Mouse (Mus musculus) liver, adult 2 months (tissue): ENCODE data around the gene Cntnap5a. TPM values are rescaled to one million over a fixed set of nuclear protein-coding genes. Genes with fewer than 3 reads are reported as not detected.

ENCODE experiments used
- DNase-seq: peaks from one replicate; pipeline ENCODE4 v3.0.0-alpha.2; 2011; ENCODE audit warnings: low read depth, low spot score; ENCODE audit errors: extremely low read depth
- H3K27ac ChIP-seq: fragments of 200-500 bp; replicated peaks from 2 replicates; pipeline ENCODE4 v1.5.1; 2012; ENCODE audit warnings: low read depth, mild to moderate bottlenecking, control low read depth, inconsistent platforms, low read length; ENCODE audit not compliant: insufficient read depth
- H3K27me3 ChIP-seq: fragments of 200-500 bp; 2 replicates; pipeline ENCODE4 v1.6.1; 2012; ENCODE audit warnings: mild to moderate bottlenecking, moderate library complexity, low read length, inconsistent platforms; ENCODE audit not compliant: control insufficient read depth, insufficient read depth
- H3K36me3 ChIP-seq: fragments of 200-500 bp; 2 replicates; pipeline ENCODE4 v1.6.1; 2012; ENCODE audit warnings: low read length, inconsistent platforms; ENCODE audit not compliant: control insufficient read depth, insufficient read depth
- H3K4me1 ChIP-seq: fragments of 200-500 bp; 2 replicates; pipeline ENCODE4 v1.6.1; 2011; ENCODE audit warnings: low read length; ENCODE audit not compliant: control insufficient read depth, insufficient read depth
- H3K4me3 ChIP-seq: fragments of 200-500 bp; 2 replicates; pipeline ENCODE4 v1.5.1; 2011; ENCODE audit warnings: low read depth, mild to moderate bottlenecking, control low read depth, low read length, moderate library complexity; ENCODE audit not compliant: insufficient read depth
- H3K79me2 ChIP-seq: fragments of 200-500 bp; 2 replicates; pipeline ENCODE4 v1.6.1; 2012; ENCODE audit warnings: inconsistent platforms, mild to moderate bottlenecking, low read length, moderate library complexity; ENCODE audit not compliant: control insufficient read depth, insufficient read depth
- H3K9ac ChIP-seq: fragments of 200-500 bp; 2 replicates; pipeline ENCODE4 v1.6.1; 2012; ENCODE audit warnings: low read depth, mild to moderate bottlenecking, control low read depth, inconsistent platforms, low read length
- CTCF ChIP-seq: fragments of 200-500 bp; IDR thresholded peaks from 2 replicates; pipeline ENCODE4 v1.5.1; 2011; ENCODE audit warnings: low read depth, low read length, control low read depth
- POLR2A ChIP-seq: fragments of 200-500 bp; IDR thresholded peaks from 2 replicates; pipeline ENCODE4 v1.6.1; 2011; ENCODE audit warnings: low read length, control low read depth; ENCODE audit not compliant: insufficient read depth; ENCODE audit errors: extremely low read depth
- WGBS: fragments of 180-500 bp; shearing (Covaris S2); methylation state at CpG from one replicate; pipeline ENCODE4 v1.1.7; 2018; 5-methylcytosine and 5-hydroxymethylcytosine counted together
- polyA plus RNA-seq: library from polyadenylated mRNA; depleted of rRNA; stranded (reverse); fragments of >200 nt; gene quantifications from 2 replicates; pipeline ENCODE4 v1.2.3, GENCODE M21; 2012
- total RNA-seq: library from RNA; depleted of rRNA; stranded (reverse); fragments of >200 nt; gene quantifications from 2 replicates; pipeline ENCODE4 v1.2.3, GENCODE M21; 2014

Gene Cntnap5a
- total and polyA plus RNA-seq, 2 experiments, result not detected

DNA sequence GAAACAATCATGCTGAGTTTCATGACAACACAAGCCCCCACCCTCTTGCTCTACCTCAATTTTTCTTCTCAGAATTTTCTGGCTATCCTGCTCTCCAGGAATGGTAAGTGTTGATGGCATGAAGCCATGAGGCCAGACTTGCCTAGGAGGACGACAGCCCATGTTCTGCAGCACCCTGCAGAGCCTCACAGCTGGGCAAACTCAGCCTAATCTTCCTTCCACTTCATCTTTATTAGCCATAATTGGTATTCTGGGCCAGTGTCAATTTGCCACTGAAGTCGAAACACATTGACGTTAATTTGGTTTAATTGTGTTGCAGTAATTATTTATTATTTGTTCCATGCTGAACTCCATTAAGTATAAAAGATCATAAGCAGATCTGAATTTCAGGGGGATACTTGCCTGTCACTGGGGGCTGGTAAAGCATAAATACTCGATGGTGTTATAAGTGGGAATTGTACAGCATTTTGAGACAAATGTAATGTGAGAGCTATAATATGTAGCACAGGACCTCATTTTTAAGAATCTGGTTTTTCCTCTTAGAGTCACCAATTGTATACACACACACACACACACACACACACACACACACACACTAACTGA lies 770.7 kb downstream of the Cntnap5a start:
- WGBS, result 68% methylated on average over 4 of the region's 4 CpGs
- no peak overlapping the region for H3K9ac ChIP-seq
- H3K27ac ChIP-seq, result no peak overlapping the region
- H3K79me2 ChIP-seq, result no peaks in the 10 kb centered on the region
- DNase-seq, result no peak
- H3K4me3 ChIP-seq, result no peak overlapping the region
- TF ChIP-seq CTCF (no peak), POLR2A (no peak)
- H3K4me1 ChIP-seq, result no peaks in the 10 kb centered on the region
- H3K27me3 ChIP-seq, result no peaks in the 10 kb centered on the region
- no peaks in the 10 kb centered on the region for H3K36me3 ChIP-seq

GRCm38 (mm10) chr1:116477703-116478102 lies 793.1 kb downstream of the Cntnap5a start:
- Histone ChIP-seq H3K36me3 (no peaks in the 10 kb centered on the region), H3K79me2 (no peaks in the 10 kb centered on the region), H3K4me3 (no peak overlapping the region), H3K27ac (no peak overlapping the region), H3K27me3 (no peaks in the 10 kb centered on the region), H3K4me1 (no peaks in the 10 kb centered on the region), H3K9ac (no peak overlapping the region)
- DNase-seq, result peak; percentile 2
- WGBS, result 41% methylated on average over 2 of the region's 2 CpGs
- TF ChIP-seq CTCF (no peak), POLR2A (no peak)

GRCm38 (mm10) chr1:116488780-116489569 lies 804.4 kb downstream of the Cntnap5a start:
- H3K9ac ChIP-seq, result no peak overlapping the region
- no peaks in the 10 kb centered on the region for H3K36me3 ChIP-seq
- TF ChIP-seq CTCF (no peak), POLR2A (no peak)
- 63% methylated on average over 1 of the region's 1 CpGs for WGBS
- H3K4me1 ChIP-seq, result no peaks in the 10 kb centered on the region
- H3K27me3 ChIP-seq, result no peaks in the 10 kb centered on the region
- no peaks in the 10 kb centered on the region for H3K79me2 ChIP-seq
- no peak overlapping the region for H3K27ac ChIP-seq
- H3K4me3 ChIP-seq, result no peak overlapping the region
- DNase-seq, result no peak

DNA sequence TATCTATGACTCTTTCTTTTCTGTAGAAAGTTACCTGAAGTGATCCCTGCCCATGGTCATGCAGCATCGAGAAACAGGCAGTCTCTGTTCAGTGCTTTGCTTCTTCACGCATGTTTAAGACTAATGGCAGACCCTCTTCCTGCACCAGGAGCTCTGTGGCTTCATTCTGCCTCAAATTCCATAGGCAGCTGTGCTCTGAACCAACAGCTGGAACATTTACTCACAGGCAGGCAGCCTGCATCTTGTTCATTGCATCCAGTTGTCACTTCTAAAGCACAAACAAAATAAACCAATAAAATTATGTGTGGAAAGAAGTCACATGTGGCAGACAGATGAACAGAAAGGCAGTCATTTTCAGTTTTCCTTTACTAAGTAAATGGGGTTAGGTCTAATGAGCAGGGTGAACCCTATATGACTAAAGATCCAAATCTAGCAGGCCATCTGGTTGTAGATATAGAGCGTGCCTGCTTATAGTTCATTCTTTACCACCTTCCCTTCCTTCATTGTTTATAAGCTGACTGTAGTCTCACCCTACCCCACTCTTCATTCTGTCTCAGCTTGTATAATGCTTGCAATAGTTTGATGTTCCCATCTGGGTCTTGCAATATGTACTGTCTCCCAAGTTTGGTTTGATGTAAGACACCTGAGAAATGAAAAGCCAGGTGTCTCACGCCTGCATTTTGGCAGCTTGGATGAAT lies 893.6 kb downstream of the Cntnap5a start:
- WGBS, result 74% methylated on average over 4 of the region's 4 CpGs
- Histone ChIP-seq H3K27me3 (no peaks in the 10 kb centered on the region), H3K79me2 (no peaks in the 10 kb centered on the region), H3K4me1 (no peaks in the 10 kb centered on the region), H3K9ac (no peak overlapping the region), H3K27ac (no peak overlapping the region), H3K4me3 (no peak overlapping the region), H3K36me3 (no peaks in the 10 kb centered on the region)
- DNase-seq, result no peak
- TF ChIP-seq CTCF (no peak), POLR2A (no peak)

GRCm38 (mm10) chr1:116616272-116616671 lies 931.7 kb downstream of the Cntnap5a start:
- H3K36me3 ChIP-seq, result no peaks in the 10 kb centered on the region
- no peak overlapping the region for H3K27ac ChIP-seq
- no peaks in the 10 kb centered on the region for H3K79me2 ChIP-seq
- DNase-seq, result no peak
- H3K9ac ChIP-seq, result no peak overlapping the region
- no peak for TF ChIP-seq POLR2A
- no peak for TF ChIP-seq CTCF
- no peaks in the 10 kb centered on the region for H3K27me3 ChIP-seq
- no peaks in the 10 kb centered on the region for H3K4me1 ChIP-seq
- H3K4me3 ChIP-seq, result no peak overlapping the region
